Mouse (Mus musculus): ENCODE measurements at regions not wholly inside any gene's neighbourhood (a gene's known extent, or its start where the extent isn't known, plus 50 kb on each side); places are given as distances from the start of the nearest gene placed in this dataset.

DNA sequence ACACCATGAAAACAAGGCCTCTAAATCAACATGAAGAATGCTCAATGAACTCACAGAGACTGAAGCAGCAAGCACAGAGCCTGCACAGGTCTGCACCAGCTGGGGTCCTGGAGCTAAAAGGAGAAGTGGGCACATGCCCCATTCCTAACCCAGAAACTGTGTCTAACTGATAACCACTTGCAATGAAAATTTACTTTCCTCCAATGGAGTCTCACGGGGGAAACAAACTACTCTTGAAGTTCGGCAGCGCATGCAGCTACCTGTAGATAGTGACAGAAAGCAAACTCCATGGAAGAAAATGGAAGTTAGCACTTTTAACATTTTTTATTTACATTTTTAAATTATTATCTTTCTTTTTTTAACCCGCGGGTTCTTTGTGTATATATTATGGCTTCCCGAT lies 76.8 kb upstream of the Akap6 start:
- DNase-seq = no peak
- intact Hi-C loops (cut with DNase I) = no loop called here

DNA sequence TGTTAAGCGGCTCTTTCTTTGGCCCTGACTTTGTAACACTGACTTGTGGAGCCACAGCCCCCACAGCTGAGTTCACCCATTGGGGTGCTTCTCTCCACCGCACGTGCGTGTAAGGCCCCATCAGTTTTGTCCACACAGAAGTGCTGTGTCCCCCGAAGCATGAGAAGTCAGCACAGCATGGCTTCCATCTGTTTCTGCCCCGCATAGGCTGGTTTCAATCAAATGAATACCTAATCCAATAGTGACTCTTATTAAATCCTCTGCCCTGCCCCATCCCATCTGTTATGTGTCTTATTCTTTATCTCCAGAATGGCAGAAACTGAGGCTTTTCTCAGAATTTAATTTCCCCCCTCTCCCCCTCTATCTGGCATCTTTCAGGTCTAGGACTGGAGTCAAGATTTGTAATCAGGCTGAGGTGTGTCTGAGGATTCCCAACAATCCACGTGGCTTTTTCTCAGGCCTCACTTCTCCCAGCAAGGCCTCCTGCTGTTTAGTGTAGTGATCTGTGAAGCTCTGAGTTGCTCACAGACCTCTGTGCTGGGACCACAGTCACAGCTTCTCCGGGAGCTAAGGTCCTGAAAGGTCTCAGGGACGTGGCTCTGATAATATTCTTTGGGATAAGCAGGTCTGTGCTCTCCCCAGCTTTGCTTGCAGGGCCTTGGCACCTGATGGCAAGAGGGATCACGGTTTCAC lies 75.6 kb upstream of the Akap6 start:
- intact Hi-C loops (cut with DNase I) = no loop called here
- DNase-seq = peak; percentile 43

DNA sequence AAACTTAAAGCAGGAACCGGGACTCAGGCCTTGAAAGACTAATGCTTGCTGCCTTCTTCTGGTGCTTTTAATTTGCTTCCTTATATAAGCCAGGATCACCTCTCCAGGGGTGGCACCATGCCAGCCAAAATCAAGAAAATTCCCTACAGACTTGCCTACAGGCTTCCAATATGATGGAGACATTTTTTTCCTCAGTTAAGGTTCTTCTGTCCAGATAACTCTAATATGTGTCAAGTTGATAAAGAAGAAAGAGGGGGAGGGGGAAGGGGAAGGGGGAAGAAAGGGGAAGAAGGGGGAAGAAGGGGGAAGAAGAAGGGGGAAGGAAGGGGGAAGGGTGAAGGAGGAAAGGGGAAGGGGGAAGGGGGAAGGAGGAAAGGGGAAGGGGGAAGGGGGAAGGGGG lies 74.3 kb upstream of the Akap6 start:
- intact Hi-C loops (cut with DNase I) = no loop called here
- no peak for DNase-seq

DNA sequence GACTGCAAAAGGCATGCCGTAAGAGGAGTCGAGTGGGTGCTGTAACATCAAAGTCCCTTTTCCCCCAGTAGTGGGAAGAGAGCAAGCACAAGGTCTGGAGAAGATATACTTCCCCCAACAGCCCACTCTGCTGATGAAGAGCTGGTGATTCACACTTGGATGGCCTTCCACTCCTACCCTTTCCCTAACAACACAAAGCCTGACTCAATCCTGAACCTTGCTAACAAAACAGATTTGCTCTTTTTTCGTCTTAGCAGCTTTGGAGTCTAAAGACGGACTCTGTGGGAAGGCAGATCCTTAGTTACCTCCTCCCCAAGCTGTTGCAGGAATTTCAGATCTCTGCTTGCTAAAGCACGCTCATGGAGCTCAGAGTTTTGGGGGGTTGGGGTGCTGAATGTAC lies 70.4 kb upstream of the Akap6 start:
- intact Hi-C loops (cut with DNase I) = no loop called here
- DNase-seq = no peak

DNA sequence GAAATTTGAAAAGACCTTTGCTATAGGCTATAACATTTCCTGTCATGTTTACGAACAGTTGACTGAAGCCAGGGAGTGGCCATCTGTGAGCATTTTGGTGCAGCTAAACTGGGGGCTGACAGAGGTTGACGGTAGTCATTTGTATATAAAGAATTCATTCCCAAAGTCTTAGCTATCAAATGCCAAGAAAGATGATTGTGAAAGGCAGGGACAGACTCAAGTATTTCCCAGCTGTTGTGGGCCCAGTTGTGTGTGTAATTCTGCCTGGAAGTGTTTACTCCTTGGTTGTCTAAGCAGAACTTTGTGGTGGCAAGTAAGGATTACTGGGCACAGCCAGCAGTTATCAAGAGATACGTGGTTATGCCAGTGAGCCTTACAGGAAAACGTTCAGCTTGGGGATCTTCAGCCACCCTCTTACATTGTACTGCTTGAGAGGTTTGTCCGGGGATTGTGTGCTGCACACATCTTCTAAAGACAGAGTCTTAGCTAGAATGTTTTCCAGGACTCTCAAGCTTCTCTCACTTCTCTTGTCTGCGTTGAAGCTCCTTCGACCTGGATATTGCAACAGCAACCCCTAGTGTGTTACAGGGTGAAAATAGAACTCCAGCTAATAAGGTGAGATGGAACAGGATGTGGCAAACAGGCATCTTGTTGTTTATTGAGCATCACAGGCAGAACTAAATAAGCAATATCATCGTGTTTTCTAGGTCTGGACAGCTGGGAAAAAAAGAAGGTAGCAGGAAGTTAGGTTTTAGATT lies 63.9 kb upstream of the Akap6 start:
- intact Hi-C loops (cut with DNase I) = loop anchor here (5.0 to 10.0 kb wide), 2 partner anchors 598 to 620 kb away; no protein-coding TSS in a partner anchor
- DNase-seq = no peak

DNA sequence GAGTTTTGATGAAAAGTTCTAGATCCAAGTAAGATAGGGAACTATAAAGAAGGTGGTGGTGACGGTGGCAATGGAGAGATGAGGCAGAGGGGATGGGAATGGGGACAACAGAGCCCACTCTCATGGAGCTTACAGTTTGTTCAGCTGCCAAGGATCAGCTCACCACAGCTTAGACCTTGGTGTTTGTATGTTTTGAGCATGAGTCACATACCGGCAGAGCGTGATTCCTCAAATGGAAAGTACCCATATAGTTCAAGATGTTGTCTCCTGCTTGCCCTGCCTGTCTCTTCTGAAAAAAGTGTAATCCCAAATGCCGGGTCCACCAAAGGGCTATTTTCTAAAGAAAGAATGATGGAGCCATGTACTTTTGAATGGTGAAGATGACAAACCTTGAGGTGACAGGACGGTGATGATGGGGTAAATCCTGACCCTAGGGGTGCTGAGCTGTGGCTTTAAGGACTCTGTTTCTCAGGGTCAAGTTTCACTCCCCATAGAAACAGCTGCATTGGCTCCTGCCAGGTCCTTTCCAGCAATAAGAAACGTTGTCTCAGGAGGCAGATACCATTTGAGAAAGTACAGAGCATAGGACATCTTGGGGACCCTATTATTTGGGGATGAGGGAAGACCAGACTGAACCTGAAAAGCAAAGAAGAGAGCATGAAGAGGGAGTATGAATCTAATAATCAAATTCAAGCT lies 62.8 kb upstream of the Akap6 start:
- intact Hi-C loops (cut with DNase I) = loop anchor here (5.0 to 10.0 kb wide), 2 partner anchors 599 to 622 kb away; no protein-coding TSS in a partner anchor
- no peak for DNase-seq

DNA sequence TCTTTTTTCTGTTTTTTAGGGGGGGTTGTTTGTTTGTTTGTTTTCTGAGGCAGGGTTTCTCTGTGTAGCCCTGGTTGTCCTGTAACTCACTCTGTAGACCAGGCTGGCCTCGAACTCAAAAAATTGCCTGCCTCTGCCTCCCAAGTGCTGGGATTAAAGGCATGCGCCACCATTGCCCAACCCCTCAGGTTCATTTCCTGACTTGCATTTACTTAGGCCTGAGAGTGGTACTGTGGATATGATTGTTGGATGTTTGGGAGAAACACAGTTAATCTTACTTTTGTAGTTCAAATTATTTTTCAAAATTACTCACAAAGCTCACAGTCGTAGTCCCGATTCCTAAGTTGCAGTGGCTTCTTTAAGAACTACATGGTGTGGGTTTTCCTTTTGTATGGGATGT lies 62.3 kb upstream of the Akap6 start:
- DNase-seq = no peak
- intact Hi-C loops (cut with DNase I) = loop anchor here (5.0 to 10.0 kb wide), 2 partner anchors 600 to 622 kb away; no protein-coding TSS in a partner anchor

DNA sequence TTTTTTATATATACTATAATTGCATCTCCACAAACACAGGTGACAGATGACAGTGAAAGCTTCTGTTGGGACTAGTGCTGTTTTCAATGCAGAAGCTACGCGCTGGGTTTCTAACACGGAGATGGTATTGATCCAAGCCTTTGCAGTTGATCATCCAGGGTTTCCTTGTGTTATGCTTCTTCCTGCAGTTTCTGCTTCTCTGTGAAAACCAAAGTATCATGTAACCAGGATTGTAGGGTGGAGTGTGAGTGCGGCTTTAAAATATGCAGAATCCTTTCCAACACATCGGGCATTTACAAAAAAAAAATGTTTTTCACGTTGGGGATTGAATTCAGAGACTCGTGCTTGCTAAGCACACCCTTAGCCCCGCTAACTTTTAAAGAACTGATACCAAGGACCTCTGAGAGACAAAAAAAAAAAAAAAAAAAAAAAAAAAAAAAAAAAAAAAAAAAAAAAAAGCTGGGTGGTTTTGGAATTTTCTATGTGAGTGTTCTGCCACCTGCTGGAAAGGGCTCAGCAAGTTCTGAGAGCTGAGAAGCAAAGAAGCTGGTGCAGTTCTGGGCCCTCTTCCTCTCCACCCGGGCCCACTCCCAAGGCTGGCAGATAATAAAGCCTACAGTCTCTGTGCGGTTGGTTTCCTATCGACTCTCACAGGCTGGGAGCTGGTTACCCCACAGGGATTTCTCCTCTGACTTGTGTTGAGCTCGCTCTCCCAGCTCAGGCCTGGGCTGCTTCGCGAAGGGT lies 61.5 kb upstream of the Akap6 start:
- intact Hi-C loops (cut with DNase I) = loop anchor here (5.0 to 10.0 kb wide), 2 partner anchors 600 to 623 kb away; no protein-coding TSS in a partner anchor
- peak; percentile 68 for DNase-seq

DNA sequence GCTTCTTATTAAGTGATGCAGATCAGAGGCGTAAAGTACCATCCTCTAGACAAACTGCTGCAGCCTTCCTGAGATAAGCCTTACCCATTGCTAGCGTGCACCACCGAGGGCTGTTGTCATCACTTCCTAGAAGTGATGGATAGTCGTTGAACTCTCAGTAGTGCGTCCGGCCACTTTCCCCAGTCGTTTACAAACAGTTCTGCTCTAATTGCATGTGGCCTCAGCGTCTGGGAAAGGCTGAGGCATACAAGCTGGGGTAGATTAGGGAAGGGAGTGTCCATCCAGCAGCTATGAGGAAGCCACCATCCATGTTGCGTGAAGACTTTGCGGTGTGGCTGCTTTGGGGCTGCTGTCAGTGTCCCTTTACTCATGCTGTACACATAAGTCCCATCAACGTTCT lies 60.7 kb upstream of the Akap6 start:
- no peak for DNase-seq
- intact Hi-C loops (cut with DNase I) = loop anchor here (5.0 to 10.0 kb wide), 2 partner anchors 601 to 624 kb away; no protein-coding TSS in a partner anchor

DNA sequence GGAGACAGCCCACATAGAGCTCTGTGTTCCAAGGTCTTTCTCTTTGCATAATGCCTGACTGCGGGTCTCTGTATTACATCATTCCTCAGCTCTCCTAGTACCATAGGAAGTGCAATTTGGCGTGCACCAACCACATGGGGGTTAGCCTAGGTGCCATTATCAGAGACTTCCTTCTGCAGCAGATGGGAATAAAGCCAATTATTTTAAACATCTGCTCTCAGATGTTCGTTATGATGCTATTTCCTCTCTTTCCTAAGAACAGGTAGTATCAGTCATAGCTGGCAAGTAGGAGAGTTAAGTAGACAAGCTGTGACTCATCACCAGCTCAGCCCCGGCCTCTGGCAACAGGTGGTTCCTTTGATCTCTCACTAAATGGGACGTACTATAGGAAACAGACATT lies 55.1 kb upstream of the Akap6 start:
- no peak for DNase-seq
- intact Hi-C loops (cut with DNase I) = no loop called here
